Mouse (Mus musculus) embryonic facial prominence, embryonic 12.5 days (tissue): ENCODE data around the gene Ccdc138. TPM values are rescaled to one million over a fixed set of nuclear protein-coding genes. Genes with fewer than 3 reads are reported as not detected.

Source experiments
- ATAC-seq: fragments of 200-750 bp; cut with Nextera tagmentation; 2 replicates; pipeline ENCODE4 v1.8.0; 2017; ENCODE audit not compliant: insufficient number of reproducible peaks, insufficient read depth, low FRiP score, low TSS enrichment
- H3K27ac ChIP-seq: fragments of 300-500 bp; sonication (generic); 2 replicates; pipeline ENCODE4 v1.5.1; 2016; ENCODE audit warnings: mild to moderate bottlenecking
- H3K27me3 ChIP-seq: fragments of 300-500 bp; sonication (generic); 2 replicates; pipeline ENCODE4 v1.6.1; 2016; ENCODE audit warnings: mild to moderate bottlenecking, moderate library complexity
- H3K36me3 ChIP-seq: fragments of 300-500 bp; sonication (generic); 2 replicates; pipeline ENCODE4 v1.6.1; 2016; ENCODE audit warnings: mild to moderate bottlenecking
- H3K4me1 ChIP-seq: fragments of 300-500 bp; sonication (generic); 2 replicates; pipeline ENCODE4 v1.6.1; 2016
- H3K4me2 ChIP-seq: fragments of 300-500 bp; sonication (generic); replicated peaks from 2 replicates; pipeline ENCODE4 v1.6.1; 2016; ENCODE audit warnings: mild to moderate bottlenecking, moderate library complexity
- H3K4me3 ChIP-seq: fragments of 300-500 bp; sonication (generic); 2 replicates; pipeline ENCODE4 v1.5.1; 2016; ENCODE audit warnings: mild to moderate bottlenecking
- H3K9ac ChIP-seq: fragments of 300-500 bp; sonication (generic); 2 replicates; pipeline ENCODE4 v1.6.1; 2016; ENCODE audit warnings: mild to moderate bottlenecking, moderate library complexity
- H3K9me3 ChIP-seq: fragments of 300-500 bp; sonication (generic); 2 replicates; pipeline ENCODE4 v1.6.1; 2016; ENCODE audit warnings: mild to moderate bottlenecking, moderate library complexity
- WGBS: fragments of 180-500 bp; shearing (Covaris S2); methylation state at CpG from one replicate; pipeline ENCODE4 v1.1.7; 2016; 5-methylcytosine and 5-hydroxymethylcytosine counted together
- polyA plus RNA-seq: library from polyadenylated mRNA; unstranded; fragments of >200 nt; fragmentation: Nextera tagmentation; extraction: Ambion mirVana; gene quantifications from 2 replicates; pipeline ENCODE4 v1.2.1, GENCODE M21; 2016

The Ccdc138 gene
- polyA plus RNA-seq, 1 experiment from 2014 or later, result 14.1 TPM

DNA sequence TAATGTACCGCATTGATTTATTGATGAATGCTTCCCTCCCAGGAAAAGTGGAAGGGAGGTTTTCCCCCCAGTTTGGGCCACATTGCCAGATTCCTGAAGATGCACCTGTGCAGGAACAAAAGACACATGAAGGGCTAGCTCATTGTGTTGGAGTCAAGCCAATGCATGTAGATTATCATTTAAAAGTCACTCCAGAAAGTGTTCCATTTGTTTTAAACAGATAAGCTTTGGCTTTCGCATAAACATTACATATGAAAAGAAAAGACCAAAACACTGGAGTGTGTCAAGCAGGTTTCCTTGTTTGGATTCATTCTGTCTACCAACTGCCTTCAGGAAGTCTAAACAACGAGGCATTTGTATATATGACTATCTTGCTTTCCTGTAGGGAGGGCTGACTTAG is 96.7 kb downstream of the Ccdc138 start:
- no peak for ATAC-seq
- 84% methylated on average over 3 of the region's 3 CpGs for WGBS
- no peak overlapping the region for H3K4me3 ChIP-seq

DNA sequence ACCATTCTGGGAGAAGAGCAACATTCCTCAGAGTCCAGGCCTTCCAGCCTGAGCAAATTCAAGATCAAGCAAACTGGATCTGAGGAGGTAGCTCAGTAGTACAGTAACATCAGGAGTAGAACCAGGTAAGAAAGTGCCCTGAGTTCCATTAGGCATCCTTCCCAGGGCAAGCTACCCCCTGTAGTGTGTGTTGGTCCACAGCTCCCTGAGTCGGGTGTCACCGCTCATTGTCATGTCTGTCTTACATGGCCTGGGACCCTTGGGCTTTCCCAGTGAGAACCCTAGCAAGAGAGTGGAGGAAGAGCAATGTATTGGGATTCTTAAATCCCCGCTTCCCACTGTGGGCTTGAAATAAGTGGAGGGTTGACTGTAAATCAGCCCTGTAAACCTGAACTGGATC is 97.4 kb downstream of the Ccdc138 start:
- H3K27ac ChIP-seq, result no peak overlapping the region
- no peak overlapping the region for H3K4me2 ChIP-seq
- no peaks in the 10 kb centered on the region for H3K4me1 ChIP-seq
- H3K9me3 ChIP-seq, result no peaks in the 10 kb centered on the region
- no peaks in the 10 kb centered on the region for H3K27me3 ChIP-seq
- ATAC-seq, result no peak
- H3K36me3 ChIP-seq, result no peaks in the 10 kb centered on the region
- 83% methylated on average over 3 of the region's 3 CpGs for WGBS
- H3K9ac ChIP-seq, result no peak overlapping the region
- H3K4me3 ChIP-seq, result no peak overlapping the region

More for the DNA sequence above, 96.7 kb downstream of the Ccdc138 start:
- H3K27me3 ChIP-seq, result no peaks in the 10 kb centered on the region
- H3K4me2 ChIP-seq, result no peak overlapping the region
- H3K4me1 ChIP-seq, result no peaks in the 10 kb centered on the region
- H3K9ac ChIP-seq, result no peak overlapping the region
- no peaks in the 10 kb centered on the region for H3K9me3 ChIP-seq
- no peaks in the 10 kb centered on the region for H3K36me3 ChIP-seq
- H3K27ac ChIP-seq, result no peak overlapping the region

DNA sequence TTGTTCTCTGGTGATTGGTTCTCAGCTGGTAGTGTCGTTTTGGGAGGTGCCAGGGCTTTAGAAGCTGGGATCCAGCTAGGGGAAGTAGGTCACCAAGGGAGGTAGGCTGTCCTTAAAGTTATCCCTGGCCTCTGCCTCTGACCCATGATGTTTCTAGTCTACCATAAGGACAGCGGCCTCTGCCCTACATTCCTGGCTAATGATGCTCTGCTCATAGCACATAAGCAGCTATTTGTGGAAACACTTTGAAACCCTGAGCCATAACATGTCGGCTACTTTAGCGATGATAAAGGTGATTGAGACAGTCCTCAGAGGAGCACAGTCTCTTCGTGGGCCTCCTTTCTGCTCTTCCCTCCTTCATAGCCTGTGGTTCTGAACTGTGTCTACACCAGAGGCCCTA is 98.1 kb downstream of the Ccdc138 start:
- H3K9me3 ChIP-seq, result no peaks in the 10 kb centered on the region
- H3K9ac ChIP-seq, result no peak overlapping the region
- no peaks in the 10 kb centered on the region for H3K36me3 ChIP-seq
- H3K27ac ChIP-seq, result no peak overlapping the region
- no peaks in the 10 kb centered on the region for H3K4me1 ChIP-seq
- H3K27me3 ChIP-seq, result no peaks in the 10 kb centered on the region
- WGBS, result 61% methylated on average over 5 of the region's 5 CpGs
- ATAC-seq, result no peak
- no peak overlapping the region for H3K4me3 ChIP-seq
- no peak overlapping the region for H3K4me2 ChIP-seq

DNA sequence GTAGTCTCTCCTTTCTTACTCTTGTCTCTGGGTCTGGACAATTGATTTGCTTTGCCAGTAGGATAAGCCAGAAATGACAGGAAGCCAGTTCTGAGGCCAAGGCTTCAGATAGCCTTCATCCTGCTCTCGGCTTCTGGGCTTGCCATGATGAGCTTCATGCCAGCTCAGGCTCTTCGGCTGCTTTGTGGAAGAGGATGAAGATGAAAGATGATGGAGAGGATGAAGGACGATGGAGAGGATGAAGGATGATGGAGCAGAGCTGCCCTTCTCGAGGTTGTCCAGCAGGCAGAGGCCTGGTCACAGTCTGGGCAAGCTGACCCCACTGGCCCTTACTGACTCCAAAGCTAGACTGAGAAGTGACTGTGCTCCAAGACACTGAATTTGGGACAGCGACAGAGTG is 102.4 kb downstream of the Ccdc138 start:
- Histone ChIP-seq H3K4me1 (no peaks in the 10 kb centered on the region), H3K36me3 (no peaks in the 10 kb centered on the region), H3K27me3 (no peaks in the 10 kb centered on the region), H3K9me3 (no peaks in the 10 kb centered on the region), H3K9ac (no peak overlapping the region), H3K4me2 (no peak overlapping the region), H3K27ac (no peak overlapping the region), H3K4me3 (no peak overlapping the region)
- no peak for ATAC-seq
- 90% methylated on average over 5 of the region's 5 CpGs for WGBS

DNA sequence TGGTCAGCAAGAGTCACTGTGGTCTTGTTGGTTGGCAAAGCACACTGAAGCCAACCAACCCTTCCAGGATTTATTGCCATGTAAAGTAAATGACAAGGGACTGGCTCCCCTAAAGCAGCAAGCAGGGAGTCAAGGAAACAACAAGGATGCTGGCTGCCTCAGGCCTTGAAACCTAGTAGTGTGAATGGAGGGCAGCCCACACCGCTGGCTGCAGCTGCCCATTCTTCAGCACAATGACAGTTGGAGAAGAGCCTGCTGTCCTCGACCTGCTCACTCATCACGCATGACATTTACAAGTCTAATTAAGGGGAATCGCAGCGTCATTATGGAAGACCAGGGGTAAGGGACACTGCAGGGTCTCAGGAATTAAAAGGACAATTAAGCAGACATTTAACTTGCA is 103.2 kb downstream of the Ccdc138 start:
- WGBS, result 14% methylated on average over 5 of the region's 5 CpGs
- no peak for ATAC-seq
- no peak overlapping the region for H3K27ac ChIP-seq

DNA sequence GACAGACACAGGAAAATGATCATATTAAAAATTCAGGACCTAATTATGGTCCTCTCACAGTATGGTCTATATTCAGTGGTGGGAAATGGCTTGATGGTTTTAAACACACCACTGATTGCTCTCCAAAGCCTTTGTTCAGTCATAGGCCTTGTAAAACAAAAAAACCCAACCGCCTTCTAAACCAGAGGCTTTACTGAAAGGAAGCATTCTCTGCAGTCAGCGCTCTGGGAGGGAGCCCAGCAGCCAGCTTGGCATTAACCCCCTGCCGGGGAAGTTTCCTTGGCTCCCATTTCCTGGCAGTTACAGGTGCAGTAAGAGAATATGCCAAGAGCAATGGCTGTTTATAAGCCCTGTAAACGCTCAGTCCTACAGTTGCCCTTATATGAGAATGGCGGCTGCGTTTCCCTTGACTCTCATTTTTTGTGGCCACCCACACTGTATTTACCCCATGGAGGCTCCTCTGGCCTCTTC is 103.7 kb downstream of the Ccdc138 start:
- no peak overlapping the region for H3K9ac ChIP-seq
- no peak overlapping the region for H3K4me2 ChIP-seq
- no peak for ATAC-seq
- H3K27ac ChIP-seq, result no peak overlapping the region
- H3K4me3 ChIP-seq, result no peak overlapping the region
- no peaks in the 10 kb centered on the region for H3K4me1 ChIP-seq
- WGBS, result 23% methylated on average over 6 of the region's 6 CpGs
- no peaks in the 10 kb centered on the region for H3K27me3 ChIP-seq
- H3K36me3 ChIP-seq, result no peaks in the 10 kb centered on the region
- no peaks in the 10 kb centered on the region for H3K9me3 ChIP-seq

More for the DNA sequence above, 103.2 kb downstream of the Ccdc138 start:
- Histone ChIP-seq H3K27me3 (no peaks in the 10 kb centered on the region), H3K9me3 (no peaks in the 10 kb centered on the region), H3K4me3 (no peak overlapping the region), H3K36me3 (no peaks in the 10 kb centered on the region), H3K9ac (no peak overlapping the region), H3K4me2 (no peak overlapping the region), H3K4me1 (no peaks in the 10 kb centered on the region)

DNA sequence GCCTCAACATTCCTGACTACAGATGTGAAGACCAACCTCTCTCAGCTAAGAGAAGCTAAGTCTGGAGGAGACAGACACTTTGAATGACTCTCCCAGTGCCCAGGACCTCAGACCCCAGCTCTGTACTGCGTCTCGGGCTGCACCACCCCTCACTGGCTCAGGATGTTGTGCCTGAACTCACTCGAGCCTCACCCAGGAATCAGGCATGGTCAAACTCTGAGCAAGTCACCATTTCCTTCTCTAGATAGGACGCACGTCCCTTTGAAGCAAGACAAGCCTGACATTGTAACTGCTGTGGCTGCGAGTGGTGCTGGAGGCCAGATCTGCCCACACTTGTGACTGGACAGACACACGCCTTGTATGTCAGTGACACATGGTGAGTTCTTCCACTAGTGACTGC is 104.2 kb downstream of the Ccdc138 start:
- WGBS, result 69% methylated on average over 7 of the region's 7 CpGs
- Histone ChIP-seq H3K27ac (no peak overlapping the region), H3K27me3 (no peaks in the 10 kb centered on the region), H3K4me1 (no peaks in the 10 kb centered on the region), H3K9ac (no peak overlapping the region), H3K36me3 (no peaks in the 10 kb centered on the region), H3K4me3 (no peak overlapping the region), H3K4me2 (no peak overlapping the region), H3K9me3 (no peaks in the 10 kb centered on the region)
- ATAC-seq, result no peak

DNA sequence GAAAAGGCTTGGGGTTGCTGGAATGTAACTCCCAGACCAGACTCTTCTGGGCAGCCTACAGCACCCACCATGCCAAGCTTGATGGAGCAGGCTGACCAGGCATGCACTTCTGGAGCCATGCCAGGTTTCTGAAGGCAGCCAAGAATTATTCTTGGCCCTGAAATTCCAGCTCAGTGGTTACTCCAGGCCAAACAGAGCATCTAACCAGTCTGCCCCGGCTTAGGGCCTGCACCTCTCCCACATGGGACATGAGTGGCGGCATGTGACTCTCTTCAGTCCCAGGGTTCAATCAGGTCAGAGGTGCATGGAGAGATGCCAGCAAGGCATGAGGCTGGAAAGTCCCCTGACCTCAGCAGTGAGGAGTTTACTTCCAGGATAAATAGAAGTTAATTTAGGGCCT is 107.0 kb downstream of the Ccdc138 start:
- H3K36me3 ChIP-seq, result no peaks in the 10 kb centered on the region
- H3K27ac ChIP-seq, result no peak overlapping the region
- H3K4me2 ChIP-seq, result no peak overlapping the region
- H3K9ac ChIP-seq, result no peak overlapping the region
- no peaks in the 10 kb centered on the region for H3K27me3 ChIP-seq
- ATAC-seq, result no peak
- H3K4me3 ChIP-seq, result no peak overlapping the region
- no peaks in the 10 kb centered on the region for H3K4me1 ChIP-seq
- no peaks in the 10 kb centered on the region for H3K9me3 ChIP-seq
- WGBS, result 80% methylated on average over 2 of the region's 2 CpGs

DNA sequence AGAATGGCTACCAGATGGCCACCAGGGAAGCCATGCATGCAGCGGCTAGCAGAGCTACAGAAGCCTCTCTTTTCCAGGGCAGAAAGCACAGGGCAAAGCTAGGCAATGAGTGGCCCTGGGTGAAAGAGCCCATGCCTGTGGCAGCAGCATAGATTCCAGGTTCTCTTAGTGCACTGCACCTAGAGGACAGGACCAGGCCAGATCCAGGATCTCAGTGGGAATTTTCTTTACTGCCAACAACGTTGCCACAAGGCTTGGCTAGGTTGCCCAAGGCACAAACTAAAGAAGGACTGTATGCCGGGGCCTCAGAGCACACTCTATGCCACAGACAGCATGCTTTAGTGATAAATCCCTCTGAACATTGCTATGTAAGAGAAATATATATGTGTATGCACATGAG is 108.6 kb downstream of the Ccdc138 start:
- WGBS, result 76% methylated on average over 3 of the region's 3 CpGs
- H3K4me2 ChIP-seq, result no peak overlapping the region
- H3K9me3 ChIP-seq, result no peaks in the 10 kb centered on the region
- H3K9ac ChIP-seq, result no peak overlapping the region
- no peak overlapping the region for H3K27ac ChIP-seq
- ATAC-seq, result no peak
- H3K4me1 ChIP-seq, result no peaks in the 10 kb centered on the region
- H3K36me3 ChIP-seq, result no peaks in the 10 kb centered on the region
- no peaks in the 10 kb centered on the region for H3K27me3 ChIP-seq
- H3K4me3 ChIP-seq, result no peak overlapping the region

DNA sequence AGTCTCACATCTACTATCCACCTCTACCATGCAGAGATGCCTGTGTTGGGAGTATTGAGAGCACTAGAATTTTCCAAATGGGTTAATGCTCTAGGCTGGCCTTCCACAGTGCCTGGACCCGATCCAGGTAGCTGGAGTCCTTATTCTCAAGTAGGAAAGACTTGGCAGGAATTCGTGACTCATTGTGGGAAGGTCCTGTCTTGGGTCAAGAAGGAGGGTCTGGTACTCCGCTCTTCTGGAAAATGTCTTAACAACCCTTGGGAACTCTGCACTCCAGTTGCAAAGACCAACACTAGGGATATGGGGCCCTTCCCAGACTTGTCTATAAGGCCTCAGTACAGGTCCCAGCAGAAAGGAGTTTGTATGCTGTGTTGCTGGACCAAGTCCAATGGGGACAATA is 111.1 kb downstream of the Ccdc138 start:
- no peak overlapping the region for H3K9ac ChIP-seq
- no peak overlapping the region for H3K4me2 ChIP-seq
- H3K27ac ChIP-seq, result no peak overlapping the region
- no peaks in the 10 kb centered on the region for H3K27me3 ChIP-seq
- no peaks in the 10 kb centered on the region for H3K36me3 ChIP-seq
- 83% methylated on average over 3 of the region's 3 CpGs for WGBS
- no peaks in the 10 kb centered on the region for H3K4me1 ChIP-seq
- H3K9me3 ChIP-seq, result no peaks in the 10 kb centered on the region
- no peak for ATAC-seq
- H3K4me3 ChIP-seq, result no peak overlapping the region

DNA sequence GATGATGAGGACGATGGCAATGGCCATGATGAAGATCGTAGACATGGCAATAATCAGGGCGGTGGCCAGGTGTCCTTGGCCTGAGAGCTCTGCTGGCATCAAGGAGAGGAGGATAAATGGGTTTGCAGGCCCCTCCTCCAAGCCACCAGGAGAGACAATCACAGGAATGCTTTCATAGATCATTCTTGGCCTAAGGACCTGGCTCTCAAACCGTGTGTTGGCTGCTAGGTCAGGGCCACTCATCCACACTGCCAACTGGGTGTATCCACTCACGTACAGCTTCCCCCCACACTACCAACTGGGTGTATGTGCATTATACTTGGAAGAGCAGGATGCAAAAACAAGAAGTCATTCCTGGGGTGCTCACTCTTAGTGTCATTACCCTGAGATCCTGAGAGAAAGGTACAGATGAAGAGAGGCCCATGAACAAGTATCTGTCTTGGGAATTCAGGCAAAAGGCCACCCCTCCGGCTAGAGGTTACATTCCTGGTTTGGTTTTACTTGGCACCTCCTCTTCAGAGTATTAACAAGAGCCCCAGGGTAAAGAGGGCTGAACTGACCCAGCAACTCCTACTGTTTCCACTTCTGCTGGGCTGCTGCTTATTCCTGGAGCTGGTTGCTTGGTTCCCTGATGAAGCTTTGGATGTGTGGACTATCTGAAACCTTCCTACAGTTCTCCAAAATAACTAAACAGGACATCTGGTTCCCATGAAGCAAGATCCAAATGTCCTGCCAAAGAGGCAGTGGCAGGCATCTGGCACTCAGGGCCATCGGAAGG is 112.9 kb downstream of the Ccdc138 start:
- Histone ChIP-seq H3K4me3 (no peak overlapping the region), H3K9me3 (no peaks in the 10 kb centered on the region), H3K4me1 (no peaks in the 10 kb centered on the region), H3K36me3 (no peaks in the 10 kb centered on the region), H3K4me2 (no peak overlapping the region), H3K27ac (no peak overlapping the region), H3K9ac (no peak overlapping the region), H3K27me3 (no peaks in the 10 kb centered on the region)
- 80% methylated on average over 7 of the region's 7 CpGs for WGBS
- no peak for ATAC-seq

DNA sequence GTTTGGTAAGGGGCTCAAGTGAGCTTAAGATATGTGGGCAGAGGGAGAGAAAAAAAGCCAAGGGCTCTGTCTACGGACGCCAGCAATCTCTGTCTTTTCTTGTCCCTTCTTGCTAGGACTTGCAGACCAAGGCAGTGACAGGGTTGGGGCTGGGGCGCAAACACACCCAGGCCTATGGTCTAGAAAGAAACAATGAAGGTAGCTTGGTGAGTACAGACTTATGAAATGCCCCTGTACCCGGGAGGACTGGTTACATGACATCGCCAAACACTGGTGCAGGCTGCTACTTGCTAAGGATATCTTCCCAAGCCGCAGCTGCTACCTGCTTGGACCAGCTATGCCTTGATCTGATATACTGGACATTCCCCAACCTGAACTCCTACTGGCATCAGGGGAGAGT is 116.9 kb downstream of the Ccdc138 start:
- H3K9ac ChIP-seq, result no peak overlapping the region
- no peaks in the 10 kb centered on the region for H3K4me1 ChIP-seq
- no peaks in the 10 kb centered on the region for H3K27me3 ChIP-seq
- H3K36me3 ChIP-seq, result no peaks in the 10 kb centered on the region
- H3K4me2 ChIP-seq, result no peak overlapping the region
- H3K4me3 ChIP-seq, result no peak overlapping the region
- ATAC-seq, result no peak
- no peaks in the 10 kb centered on the region for H3K9me3 ChIP-seq
- WGBS, result 87% methylated on average over 6 of the region's 6 CpGs
- no peak overlapping the region for H3K27ac ChIP-seq
